Mouse (Mus musculus): ENCODE measurements around the gene Olfr555. TPM values are rescaled to one million over a fixed set of nuclear protein-coding genes. Genes with fewer than 3 reads are reported as not detected.
A peak's percentile ranks its signal among the peaks of the same experiment; 100 is the strongest.
"Not testable (repeated sequence)": the region's sequence is repeated elsewhere in the genome, so short reads cannot be mapped to it uniquely, and the experiment has no call there.

The Olfr555 gene
- not detected in 2 replicates for polyA plus RNA-seq (2015; fragmentation: Nextera tagmentation; extraction: Ambion mirVana)

DNA sequence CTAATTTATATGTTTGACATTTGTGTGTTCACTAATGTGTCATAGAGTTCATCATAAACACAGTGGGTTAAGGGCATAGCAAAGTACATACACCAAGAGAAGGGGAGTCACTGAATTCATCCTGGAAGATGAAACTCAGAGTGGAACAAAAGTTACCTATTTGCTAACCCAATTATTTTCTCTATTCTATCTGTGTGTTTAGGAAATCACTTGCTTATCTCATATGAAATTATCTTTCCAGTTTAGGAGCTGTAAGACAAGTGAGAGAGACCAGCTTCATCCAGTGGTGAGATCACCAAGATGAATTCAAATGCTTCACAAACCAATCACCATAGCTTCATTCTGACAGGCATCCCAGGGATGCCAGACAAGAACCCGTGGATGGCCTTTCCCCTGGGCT is at the start of gene Olfr555:
Gene Olfr555 (plus strand): TSS at position 301 of the 400 bp plus-strand sequence.
- no peaks in the 10 kb centered on the region for H3K36me3 ChIP-seq (ENCODE audit: control insufficient read depth, insufficient read depth, low read length)
- H3K4me2 ChIP-seq (replicated peaks; ENCODE audit: low read depth): no peak within 1 kb of the TSS
- H3K27me3 ChIP-seq (ENCODE audit: control insufficient read depth, insufficient read depth, low read length): no peaks in the 10 kb centered on the region
- no peak within 1 kb of the TSS for H3K27ac ChIP-seq (replicated peaks)
- no peaks in the 10 kb centered on the region for H3K4me1 ChIP-seq (replicated peaks; ENCODE audit: control insufficient read depth, insufficient read depth)
- DNase-seq (ENCODE audit: low spot score) (no peak), ATAC-seq (ENCODE audit: low FRiP score, low TSS enrichment) (no peak)
- TF ChIP-seq EP300 (optimal IDR thresholded peaks at IDR 0.05): no peak
- WGBS: 67% methylated on average over 1 of the region's 1 CpGs
- H3K4me3 ChIP-seq (ENCODE audit: low read depth, low read length): no peak within 1 kb of the TSS
- no peak within 1 kb of the TSS for H3K9ac ChIP-seq (ENCODE audit: low read length)
- H3K9me3 ChIP-seq (ENCODE audit: control insufficient read depth, low read length): no peaks in the 10 kb centered on the region

DNA sequence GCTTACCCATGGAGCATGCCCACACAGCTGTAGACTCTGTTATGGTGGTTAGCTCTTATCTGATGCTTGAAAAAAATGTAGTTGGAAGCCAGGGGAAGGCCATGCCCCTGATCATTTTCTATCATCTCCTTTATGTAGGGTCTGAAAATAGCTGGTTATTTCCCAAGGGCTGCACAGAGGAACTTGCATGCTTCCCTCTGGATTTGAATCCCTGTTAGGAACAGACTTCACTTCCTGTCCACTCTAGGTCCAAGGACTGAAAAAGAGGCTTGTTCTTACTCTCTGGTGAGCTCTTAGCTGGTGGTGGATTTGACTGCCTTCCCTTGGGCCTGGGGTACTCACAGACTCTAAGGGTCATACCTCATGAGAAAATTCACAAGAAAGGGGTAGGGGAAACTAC is 40.5 kb upstream of the Olfr555 start, which contains the start of gene Olfr553:
Gene Olfr553 (minus strand): TSS at position 101 of the 400 bp plus-strand sequence.
- H3K4me2 ChIP-seq (replicated peaks; ENCODE audit: low read depth): no peak within 1 kb of the TSS
- H3K27me3 ChIP-seq (ENCODE audit: control insufficient read depth, insufficient read depth, low read length): no peaks in the 10 kb centered on the region
- H3K4me1 ChIP-seq (replicated peaks; ENCODE audit: control insufficient read depth, insufficient read depth): no peaks in the 10 kb centered on the region
- no peaks in the 10 kb centered on the region for H3K36me3 ChIP-seq (ENCODE audit: control insufficient read depth, insufficient read depth, low read length)
- ATAC-seq (ENCODE audit: low FRiP score, low TSS enrichment) (no peak), DNase-seq (ENCODE audit: low spot score) (no peak)
- H3K9ac ChIP-seq (ENCODE audit: low read length): no peak within 1 kb of the TSS
- H3K4me3 ChIP-seq (ENCODE audit: low read depth, low read length): no peak within 1 kb of the TSS
- H3K27ac ChIP-seq (replicated peaks): no peak within 1 kb of the TSS
- TF ChIP-seq EP300 (optimal IDR thresholded peaks at IDR 0.05): no peak
- no peak for TF ChIP-seq CTCF (IDR thresholded peaks at IDR 0.05; ENCODE audit: low read depth)
- no peaks in the 10 kb centered on the region for H3K9me3 ChIP-seq (ENCODE audit: control insufficient read depth, low read length)

DNA sequence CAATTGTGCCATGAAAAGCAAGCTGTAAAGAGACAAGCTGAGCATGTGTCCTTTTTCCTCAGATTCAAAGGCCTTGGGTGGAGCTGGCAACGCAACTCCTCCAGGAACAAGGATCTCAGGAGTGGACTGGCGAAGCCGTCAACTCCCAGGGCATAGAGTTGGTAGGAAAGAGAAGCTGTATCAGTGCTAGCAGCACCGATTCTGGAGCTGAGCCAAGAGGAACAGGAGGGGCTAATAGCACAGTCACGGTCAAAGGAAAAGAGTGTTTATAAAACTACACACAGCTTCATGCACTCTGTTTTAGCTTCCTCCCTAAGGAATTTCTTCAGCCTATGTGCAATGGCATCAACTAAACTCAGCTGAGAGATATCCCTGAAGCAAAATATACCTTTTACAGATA is 39.0 kb upstream of the Olfr555 start:
- DNase-seq (ENCODE audit: low spot score): peak; percentile 17
- no peak overlapping the region for H3K27ac ChIP-seq (replicated peaks)
- H3K9me3 ChIP-seq (ENCODE audit: control insufficient read depth, low read length): no peaks in the 10 kb centered on the region
- no peak overlapping the region for H3K9ac ChIP-seq (ENCODE audit: low read length)
- no peak overlapping the region for H3K4me2 ChIP-seq (replicated peaks; ENCODE audit: low read depth)
- 37% methylated on average over 5 of the region's 5 CpGs for WGBS
- ATAC-seq (ENCODE audit: low FRiP score, low TSS enrichment): no peak
- H3K27me3 ChIP-seq (ENCODE audit: control insufficient read depth, insufficient read depth, low read length): no peaks in the 10 kb centered on the region
- TF ChIP-seq EP300 (optimal IDR thresholded peaks at IDR 0.05): no peak
- no peak for TF ChIP-seq CTCF (IDR thresholded peaks at IDR 0.05; ENCODE audit: low read depth)
- H3K4me1 ChIP-seq (replicated peaks; ENCODE audit: control insufficient read depth, insufficient read depth): no peaks in the 10 kb centered on the region
- no peak overlapping the region for H3K4me3 ChIP-seq (ENCODE audit: low read depth, low read length)
- no peaks in the 10 kb centered on the region for H3K36me3 ChIP-seq (ENCODE audit: control insufficient read depth, insufficient read depth, low read length)

DNA sequence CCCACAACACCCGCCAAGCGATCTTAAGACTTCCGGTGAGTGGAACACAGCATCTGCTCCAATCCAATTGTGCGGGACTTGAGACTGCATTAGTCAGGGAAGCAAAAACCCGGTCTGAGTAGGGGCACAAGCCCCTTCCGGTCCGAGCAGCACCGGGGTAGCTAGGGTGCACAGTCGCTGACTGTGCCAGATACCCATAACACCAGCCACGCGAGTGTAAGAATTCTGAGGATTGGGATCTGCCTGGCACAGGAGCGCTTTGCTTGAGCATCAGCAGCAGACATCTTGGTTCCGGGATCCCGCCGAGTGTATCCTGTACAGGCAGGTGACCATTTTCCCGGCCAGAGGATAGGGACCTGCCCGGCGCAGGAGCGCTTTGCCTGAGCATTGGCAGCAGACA is 38.3 kb upstream of the Olfr555 start:
- not testable (repeated sequence) for ATAC-seq (ENCODE audit: low FRiP score, low TSS enrichment); H3K27ac ChIP-seq (replicated peaks); H3K9ac ChIP-seq (ENCODE audit: low read length); H3K4me2 ChIP-seq (replicated peaks; ENCODE audit: low read depth); H3K27me3 ChIP-seq (ENCODE audit: control insufficient read depth, insufficient read depth, low read length); H3K9me3 ChIP-seq (ENCODE audit: control insufficient read depth, low read length); H3K36me3 ChIP-seq (ENCODE audit: control insufficient read depth, insufficient read depth, low read length); H3K4me1 ChIP-seq (replicated peaks; ENCODE audit: control insufficient read depth, insufficient read depth); H3K4me3 ChIP-seq (ENCODE audit: low read depth, low read length); DNase-seq (ENCODE audit: low spot score)
- WGBS: 83% methylated on average over 16 of the region's 19 CpGs

DNA sequence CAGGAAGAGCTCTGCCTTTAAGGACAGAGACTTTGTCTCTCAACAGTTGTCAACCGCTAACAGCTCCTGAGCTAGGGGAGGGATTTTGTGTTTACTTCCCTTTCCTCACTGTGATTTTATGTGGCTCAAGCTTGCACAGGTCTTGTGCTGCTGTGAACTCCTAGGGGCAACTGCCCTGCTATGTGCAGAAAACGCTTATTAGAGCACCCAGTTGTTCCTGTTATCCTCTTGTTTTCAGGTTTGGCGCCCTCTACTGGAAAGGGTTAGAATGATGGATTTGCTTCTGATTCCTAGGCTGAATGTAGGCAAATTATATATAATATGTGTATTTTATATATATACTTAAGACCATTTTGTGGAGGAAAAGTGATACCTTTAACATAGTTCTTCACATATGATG is 22.0 kb upstream of the Olfr555 start:
- H3K27me3 ChIP-seq (ENCODE audit: control insufficient read depth, insufficient read depth, low read length): no peaks in the 10 kb centered on the region
- no peaks in the 10 kb centered on the region for H3K9me3 ChIP-seq (ENCODE audit: control insufficient read depth, low read length)
- H3K4me2 ChIP-seq (replicated peaks; ENCODE audit: low read depth): no peak overlapping the region
- DNase-seq (ENCODE audit: low spot score) (peak; percentile 21), ATAC-seq (ENCODE audit: low FRiP score, low TSS enrichment) (no peak)
- H3K4me3 ChIP-seq (ENCODE audit: low read depth, low read length): no peak overlapping the region
- no peaks in the 10 kb centered on the region for H3K4me1 ChIP-seq (replicated peaks; ENCODE audit: control insufficient read depth, insufficient read depth)
- H3K9ac ChIP-seq (ENCODE audit: low read length): no peak overlapping the region
- 27% methylated on average over 3 of the region's 3 CpGs for WGBS
- H3K36me3 ChIP-seq (ENCODE audit: control insufficient read depth, insufficient read depth, low read length): no peaks in the 10 kb centered on the region
- no peak overlapping the region for H3K27ac ChIP-seq (replicated peaks)
- no peak for TF ChIP-seq EP300 (optimal IDR thresholded peaks at IDR 0.05)
- peak; percentile 77 for TF ChIP-seq CTCF (IDR thresholded peaks at IDR 0.05; ENCODE audit: low read depth)

DNA sequence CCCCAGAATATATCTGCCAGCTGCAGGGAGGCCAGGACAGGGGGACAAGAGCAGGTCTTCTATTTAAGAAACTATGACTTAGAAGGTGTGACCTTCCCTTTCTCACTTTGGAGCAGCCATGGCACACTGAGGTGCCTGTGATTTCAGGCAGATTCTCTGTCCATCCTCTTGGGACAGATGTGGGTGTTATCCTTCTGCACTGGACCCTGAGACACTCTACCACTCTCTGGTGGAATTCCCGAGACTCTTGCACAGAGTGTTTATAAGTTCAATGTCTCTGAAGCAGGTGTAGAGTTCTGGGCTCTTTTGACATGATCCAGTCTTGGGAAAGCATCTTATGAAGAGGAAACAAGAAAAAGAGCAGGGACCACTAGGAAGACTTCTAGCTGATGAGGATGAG is 20.5 kb upstream of the Olfr555 start, which contains the start of gene Olfr554:
Gene Olfr554 (plus strand): TSS at position 301 of the 400 bp plus-strand sequence.
- DNase-seq (ENCODE audit: low spot score) (no peak), ATAC-seq (ENCODE audit: low FRiP score, low TSS enrichment) (no peak)
- H3K9ac ChIP-seq (ENCODE audit: low read length): no peak within 1 kb of the TSS
- H3K36me3 ChIP-seq (ENCODE audit: control insufficient read depth, insufficient read depth, low read length): no peaks in the 10 kb centered on the region
- H3K27me3 ChIP-seq (ENCODE audit: control insufficient read depth, insufficient read depth, low read length): no peaks in the 10 kb centered on the region
- no peaks in the 10 kb centered on the region for H3K4me1 ChIP-seq (replicated peaks; ENCODE audit: control insufficient read depth, insufficient read depth)
- no peak within 1 kb of the TSS for H3K4me2 ChIP-seq (replicated peaks; ENCODE audit: low read depth)
- WGBS: 65% methylated on average over 1 of the region's 1 CpGs
- TF ChIP-seq EP300 (optimal IDR thresholded peaks at IDR 0.05) (no peak), CTCF (IDR thresholded peaks at IDR 0.05; ENCODE audit: low read depth) (no peak)
- no peak within 1 kb of the TSS for H3K27ac ChIP-seq (replicated peaks)
- no peaks in the 10 kb centered on the region for H3K9me3 ChIP-seq (ENCODE audit: control insufficient read depth, low read length)
- H3K4me3 ChIP-seq (ENCODE audit: low read depth, low read length): no peak within 1 kb of the TSS

DNA sequence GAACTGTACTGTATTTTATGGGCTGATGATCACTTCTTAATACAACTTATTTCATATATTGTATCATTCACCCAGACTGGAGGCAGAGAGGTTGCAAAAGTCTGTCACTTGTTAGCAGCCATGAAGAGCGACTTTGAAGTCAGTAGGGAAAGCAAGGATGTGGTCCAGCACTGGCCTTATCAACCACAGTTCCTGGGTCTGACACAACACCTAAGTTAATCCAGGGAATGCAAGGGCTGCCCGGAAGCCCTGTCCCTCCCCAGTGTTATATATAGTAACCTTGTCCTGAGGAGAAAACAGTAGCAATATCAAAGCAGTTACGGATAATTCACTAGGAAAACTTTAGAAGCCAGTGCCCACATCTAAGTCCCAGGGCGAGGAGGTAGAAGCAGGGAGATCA is 13.7 kb upstream of the Olfr555 start:
- WGBS: 82% methylated on average over 3 of the region's 4 CpGs
- not testable (repeated sequence) for H3K4me1 ChIP-seq (replicated peaks; ENCODE audit: control insufficient read depth, insufficient read depth); H3K36me3 ChIP-seq (ENCODE audit: control insufficient read depth, insufficient read depth, low read length); H3K4me3 ChIP-seq (ENCODE audit: low read depth, low read length); H3K27ac ChIP-seq (replicated peaks); H3K27me3 ChIP-seq (ENCODE audit: control insufficient read depth, insufficient read depth, low read length); DNase-seq (ENCODE audit: low spot score); ATAC-seq (ENCODE audit: low FRiP score, low TSS enrichment); H3K4me2 ChIP-seq (replicated peaks; ENCODE audit: low read depth); H3K9me3 ChIP-seq (ENCODE audit: control insufficient read depth, low read length); H3K9ac ChIP-seq (ENCODE audit: low read length)
